Mouse (Mus musculus) R1 (cell line): Measurements from ENCODE around the gene Olfr102.

Source experiments
- DNase-seq: peaks from one replicate; pipeline ENCODE4 v3.0.0-alpha.2; 2018; ENCODE audit warnings: low read depth, low spot score

Gene Olfr102

DNA sequence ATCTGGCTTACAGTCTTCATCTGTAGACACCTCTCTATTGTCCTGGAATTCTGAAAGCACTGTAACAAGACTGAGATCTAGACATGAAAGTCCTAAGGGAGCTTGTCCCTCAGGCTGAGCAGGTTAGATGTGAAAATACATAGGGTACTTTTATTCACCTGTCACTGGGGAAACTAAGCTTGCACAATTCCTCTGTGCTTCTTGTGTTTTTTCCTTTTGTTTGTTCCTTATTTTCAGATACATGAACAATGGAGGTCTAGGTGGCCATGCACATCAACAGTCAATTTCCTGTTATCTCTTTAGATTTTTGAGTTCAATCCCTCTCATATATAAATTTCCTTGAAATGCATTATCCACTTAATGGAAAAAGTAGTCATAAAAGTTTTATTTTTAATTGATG lies at the start of gene Olfr102:
Gene Olfr102 (minus strand): TSS at position 101 of the 400 bp plus-strand sequence.
- no peak for DNase-seq

- DNase-seq = no peak
Measured at GRCm38 (mm10) chr17:37359282-37359681, 42.4 kb upstream of the Olfr102 start, which contains the start of gene Olfr104-ps. Olfr104-ps (plus strand) TSS chr17:37359582.

- no peak for DNase-seq
Measured at GRCm38 (mm10) chr17:37339598-37339997, 22.7 kb upstream of the Olfr102 start, which contains the start of gene Olfr103. Olfr103 (minus strand) TSS chr17:37339698.

DNA sequence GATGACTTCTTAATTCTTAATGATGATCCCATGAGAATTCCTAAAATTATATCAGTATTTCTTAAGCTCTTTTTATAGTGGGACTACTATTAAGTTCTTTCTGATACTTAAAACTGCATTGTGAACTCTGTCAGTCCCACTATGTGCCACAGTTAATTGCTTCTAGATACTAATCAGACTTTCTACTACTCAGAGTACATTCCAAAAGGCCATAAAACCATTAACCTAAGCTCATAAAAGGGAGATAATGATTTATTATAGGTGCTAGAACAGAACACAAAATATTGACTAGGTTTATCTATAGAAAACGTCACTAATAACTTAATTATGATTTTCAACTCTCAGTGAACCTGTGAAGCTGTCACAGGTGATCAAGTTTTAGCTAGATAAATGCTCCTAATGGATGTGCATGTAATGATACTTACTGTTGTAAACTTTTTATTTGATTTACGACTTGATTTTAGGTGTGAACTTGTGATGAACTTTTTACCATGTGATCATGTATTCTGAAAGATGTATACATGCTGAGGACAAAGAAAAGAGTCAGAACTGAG lies 6.6 kb downstream of the Olfr102 start:
- DNase-seq = no peak

DNA sequence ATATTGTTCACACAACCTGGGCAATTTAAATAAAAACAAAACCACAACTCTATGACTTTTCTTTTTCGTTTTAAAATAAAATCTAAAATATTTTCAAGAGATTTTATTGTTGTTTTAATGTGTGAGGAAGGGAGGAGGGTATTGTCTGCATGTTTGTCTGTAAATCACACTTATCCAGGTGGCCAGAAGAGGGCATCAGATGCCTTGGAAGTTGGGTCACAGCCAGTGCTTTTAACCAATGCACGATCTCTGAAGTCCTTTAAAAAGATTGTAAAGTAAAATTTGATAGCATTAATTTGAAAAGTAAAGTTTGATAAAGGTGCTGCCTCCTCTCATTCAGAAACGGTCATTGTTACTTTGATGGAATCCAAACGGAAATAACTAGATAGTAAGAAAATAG lies 8.4 kb downstream of the Olfr102 start:
- DNase-seq = peak; percentile 48

- no peak for DNase-seq
Measured at GRCm38 (mm10) chr17:37304213-37304612, 12.6 kb downstream of the Olfr102 start, which contains the start of gene Olfr101. Olfr101 (minus strand) TSS chr17:37304313.

- DNase-seq = no peak
Measured at GRCm38 (mm10) chr17:37283360-37283759, 33.5 kb downstream of the Olfr102 start, which contains the start of gene Olfr99. Olfr99 (minus strand) TSS chr17:37283460.

- no peak for DNase-seq
Measured at GRCm38 (mm10) chr17:37280331-37280730, 36.5 kb downstream of the Olfr102 start.

- DNase-seq = no peak
Measured at GRCm38 (mm10) chr17:37276573-37276972, 40.3 kb downstream of the Olfr102 start.

DNA sequence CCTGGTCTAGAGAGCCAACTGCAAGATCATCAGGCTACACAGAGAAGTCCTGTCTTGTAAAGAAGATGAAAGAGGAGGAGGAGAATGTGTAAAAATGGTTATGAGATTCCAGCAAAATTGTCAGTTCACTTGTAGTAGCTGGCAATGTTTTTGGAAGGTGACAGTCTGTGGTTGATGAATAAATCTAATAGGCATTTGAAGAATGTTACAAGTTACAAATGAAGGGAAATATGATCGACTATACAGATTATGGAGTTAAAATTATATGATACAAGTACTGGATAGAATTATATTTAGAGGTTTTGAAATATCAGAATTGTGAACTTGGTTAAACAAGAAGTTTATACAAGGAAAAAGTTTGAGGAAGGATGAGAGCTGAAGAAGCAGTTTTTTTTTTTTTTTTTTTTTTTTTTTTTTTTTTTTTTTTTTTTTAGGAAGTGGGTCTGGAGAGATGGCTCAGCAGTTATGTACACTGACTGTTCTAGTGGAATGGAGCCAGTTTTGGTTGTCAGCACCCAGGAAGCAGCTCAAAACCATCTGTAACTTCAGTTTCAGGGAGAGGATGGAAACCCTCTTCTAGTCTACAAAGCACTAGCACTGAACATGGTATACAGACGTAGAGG lies 41.1 kb downstream of the Olfr102 start:
- DNase-seq = no peak

- DNase-seq = peak; percentile 22
Measured at GRCm38 (mm10) chr17:37270702-37271092, 46.2 kb downstream of the Olfr102 start.

DNA sequence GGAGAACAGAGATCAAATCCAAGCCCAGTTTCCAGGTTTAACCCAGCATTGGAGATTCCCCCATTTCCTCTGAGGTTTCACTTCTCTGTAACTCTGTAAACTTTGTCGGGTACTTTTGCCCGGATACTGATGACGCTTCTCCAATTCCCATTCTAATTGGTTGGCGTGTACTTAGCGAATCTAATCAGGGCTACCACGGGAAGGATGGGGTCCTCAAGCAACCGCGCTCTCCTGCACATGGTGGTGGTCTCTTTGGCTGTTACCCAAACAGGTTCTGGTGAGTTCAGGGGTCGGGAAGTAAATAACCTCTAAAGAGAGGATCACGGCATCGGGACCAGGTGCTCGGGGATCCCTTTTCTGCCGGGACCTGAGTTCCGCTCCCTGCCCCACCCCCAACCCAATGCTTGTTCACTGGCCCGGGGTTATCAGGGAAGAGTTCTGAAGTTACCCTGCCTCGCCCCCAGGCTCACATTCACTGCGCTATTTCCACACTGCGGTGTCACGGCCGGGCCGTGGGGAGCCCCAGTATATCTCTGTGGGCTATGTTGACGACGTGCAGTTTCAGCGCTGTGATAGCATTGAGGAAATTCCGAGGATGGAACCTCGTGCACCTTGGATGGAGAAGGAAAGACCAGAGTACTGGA lies 46.7 kb downstream of the Olfr102 start, which contains the start of gene H2-M3:
Gene H2-M3 (plus strand): TSS at position 163 of the 644 bp plus-strand sequence.
- DNase-seq = peak; percentile 87

GRCm38 (mm10) chr17:37263626-37264025 lies 53.2 kb downstream of the Olfr102 start, which contains the start of gene Olfr98:
Olfr98 (minus strand) TSS chr17:37263749.
- no peak for DNase-seq
